Mouse (Mus musculus) brain, adult 2 months (tissue): Measurements from ENCODE around the gene Vezf1.
A peak's percentile ranks its signal among the peaks of the same experiment; 100 is the strongest.

Experiments
- DNase-seq: peaks from one replicate; pipeline ENCODE4 v3.0.0; 2011; ENCODE audit warnings: low read depth, low spot score

Gene Vezf1

GRCm38 (mm10) chr11:88123731-88124130 lies 55.7 kb downstream of the Vezf1 start:
- no peak for DNase-seq

GRCm38 (mm10) chr11:88125483-88125882 lies 57.4 kb downstream of the Vezf1 start:
- no peak for DNase-seq

- DNase-seq = peak; percentile 73
These were observed 58.3 kb downstream of the Vezf1 start for GRCm38 (mm10) chr11:88126306-88126793.

- no peak for DNase-seq
These were observed 60.4 kb downstream of the Vezf1 start for GRCm38 (mm10) chr11:88128461-88128860.

GRCm38 (mm10) chr11:88129281-88129680 lies 61.2 kb downstream of the Vezf1 start:
- DNase-seq = no peak

- DNase-seq = peak; percentile 52
These were observed 61.9 kb downstream of the Vezf1 start for GRCm38 (mm10) chr11:88129935-88130334.

GRCm38 (mm10) chr11:88131847-88132246 lies 63.8 kb downstream of the Vezf1 start:
- no peak for DNase-seq
